Mouse (Mus musculus) limb, embryonic 11.5 days (tissue): ENCODE data around the gene Nacc1. TPM values are rescaled to one million over a fixed set of nuclear protein-coding genes. Genes with fewer than 3 reads are reported as not detected.
A peak's percentile ranks its signal among the peaks of the same experiment; 100 is the strongest.

Experiments used
- ATAC-seq: fragments of 200-750 bp; cut with Nextera tagmentation; 2 replicates; pipeline ENCODE4 v1.8.0; 2017; ENCODE audit warnings: low read depth; ENCODE audit not compliant: insufficient number of reproducible peaks, low FRiP score, low TSS enrichment
- DNase-seq: peaks from one replicate; pipeline ENCODE4 v3.0.0-alpha.2; 2015; ENCODE audit warnings: low spot score
- H3K27ac ChIP-seq: fragments of 300-500 bp; sonication (generic); replicated peaks from 2 replicates; pipeline ENCODE4 v1.5.1; 2014; ENCODE audit warnings: low read depth, mild to moderate bottlenecking, low read length
- H3K27me3 ChIP-seq: fragments of 300-500 bp; sonication (generic); 2 replicates; pipeline ENCODE4 v1.6.1; 2014; ENCODE audit warnings: mild to moderate bottlenecking, low read length, mixed read lengths; ENCODE audit not compliant: control insufficient read depth, insufficient read depth
- H3K36me3 ChIP-seq: fragments of 300-500 bp; sonication (generic); 2 replicates; pipeline ENCODE4 v1.6.1; 2014; ENCODE audit warnings: mild to moderate bottlenecking, low read length, moderate library complexity, mixed read lengths; ENCODE audit not compliant: control insufficient read depth, insufficient read depth
- H3K4me1 ChIP-seq: fragments of 300-500 bp; sonication (generic); 2 replicates; pipeline ENCODE4 v1.6.1; 2014; ENCODE audit warnings: low read length, mixed read lengths; ENCODE audit not compliant: control insufficient read depth, insufficient read depth
- H3K4me2 ChIP-seq: fragments of 300-500 bp; sonication (generic); 2 replicates; pipeline ENCODE4 v1.6.1; 2014; ENCODE audit warnings: low read depth, mild to moderate bottlenecking, moderate library complexity; ENCODE audit not compliant: severe bottlenecking
- H3K4me3 ChIP-seq: fragments of 300-500 bp; sonication (generic); 2 replicates; pipeline ENCODE4 v1.5.1; 2014; ENCODE audit warnings: low read depth, low read length
- H3K9ac ChIP-seq: fragments of 300-500 bp; sonication (generic); 2 replicates; pipeline ENCODE4 v1.6.1; 2014; ENCODE audit warnings: mild to moderate bottlenecking, low read length
- H3K9me3 ChIP-seq: fragments of 300-500 bp; sonication (generic); 2 replicates; pipeline ENCODE4 v1.6.1; 2016; ENCODE audit warnings: low read length; ENCODE audit not compliant: control insufficient read depth
- WGBS: fragments of 180-500 bp; shearing (Covaris S2); extraction: QIAGEN DNeasy Blood & Tissue Kit; methylation state at CpG from one replicate; pipeline ENCODE4 v1.1.7; 2014; 5-methylcytosine and 5-hydroxymethylcytosine counted together
- polyA plus RNA-seq: library from polyadenylated mRNA; unstranded; fragments of >200 nt; fragmentation: Nextera tagmentation; extraction: Ambion mirVana; gene quantifications from 2 replicates; pipeline ENCODE4 v1.2.1, GENCODE M21; 2014

Gene Nacc1
- polyA plus RNA-seq, 1 experiment from 2014 or later: 26.7 TPM

- Histone ChIP-seq H3K27ac (peak within 1 kb of the TSS; percentile 14; the same call in 1 of the 2 replicates), H3K27me3 (peaks cover 47% of the 10 kb centered on the region), H3K36me3 (peaks cover 17% of the 10 kb centered on the region), H3K4me2 (peak within 1 kb of the TSS; percentile 28), H3K4me1 (peaks cover 24% of the 10 kb centered on the region), H3K4me3 (no peak within 1 kb of the TSS; the same call in 1 of the 2 replicates), H3K9me3 (no peaks in the 10 kb centered on the region), H3K9ac (peak within 1 kb of the TSS; percentile 22; the same call in 1 of the 2 replicates)
- peak; percentile 58 for DNase-seq
- no peak for ATAC-seq
- 10% methylated on average over 34 of the region's 34 CpGs for WGBS
Observed at GRCm38 (mm10) chr8:84700941-84701911, 13.6 kb upstream of the Nacc1 start, which contains the start of gene Lyl1. Lyl1 (plus strand) TSS chr8:84701457.

GRCm38 (mm10) chr8:84700526-84700925 lies 12.9 kb upstream of the Nacc1 start:
- Histone ChIP-seq H3K36me3 (peaks cover 17% of the 10 kb centered on the region), H3K9ac (no peak overlapping the region), H3K4me2 (no peak overlapping the region), H3K4me3 (no peak overlapping the region), H3K27ac (0 out of 2 replicates have a peak overlapping the region, but pooled peaks have one; percentile 14), H3K4me1 (peaks cover 22% of the 10 kb centered on the region), H3K9me3 (no peaks in the 10 kb centered on the region), H3K27me3 (peaks cover 45% of the 10 kb centered on the region)
- WGBS: 85% methylated on average over 5 of the region's 5 CpGs
- DNase-seq (no peak), ATAC-seq (no peak)

- Histone ChIP-seq H3K4me2 (no peak overlapping the region), H3K36me3 (peaks cover 20% of the 10 kb centered on the region), H3K27me3 (peaks cover 39% of the 10 kb centered on the region), H3K4me1 (peaks cover 16% of the 10 kb centered on the region), H3K4me3 (no peak overlapping the region), H3K9me3 (no peaks in the 10 kb centered on the region), H3K27ac (0 out of 2 replicates have a peak overlapping the region, but pooled peaks have one; percentile 14), H3K9ac (no peak overlapping the region)
- ATAC-seq (no peak), DNase-seq (peak; percentile 75)
- WGBS: 64% methylated on average over 7 of the region's 7 CpGs
Observed at GRCm38 (mm10) chr8:84699861-84700322, 12.2 kb upstream of the Nacc1 start.

- H3K4me1 ChIP-seq: peaks cover 12% of the 10 kb centered on the region
- DNase-seq (no peak), ATAC-seq (no peak)
- H3K27ac ChIP-seq: no peak overlapping the region
- no peak overlapping the region for H3K4me3 ChIP-seq
- peak overlapping the region; percentile 4; the same call in 1 of the 2 replicates for H3K4me2 ChIP-seq
- H3K36me3 ChIP-seq: peaks cover 22% of the 10 kb centered on the region
- H3K9ac ChIP-seq: no peak overlapping the region
- no peaks in the 10 kb centered on the region for H3K9me3 ChIP-seq
- H3K27me3 ChIP-seq: peaks cover 29% of the 10 kb centered on the region
- WGBS: 92% methylated on average over 9 of the region's 9 CpGs
Observed at GRCm38 (mm10) chr8:84698929-84699401, 11.3 kb upstream of the Nacc1 start.

- Histone ChIP-seq H3K27me3 (peaks cover 23% of the 10 kb centered on the region), H3K9me3 (no peaks in the 10 kb centered on the region), H3K27ac (no peak overlapping the region), H3K4me3 (no peak overlapping the region), H3K4me2 (no peak overlapping the region), H3K4me1 (peaks cover 7% of the 10 kb centered on the region), H3K9ac (no peak overlapping the region), H3K36me3 (peaks cover 22% of the 10 kb centered on the region)
- ATAC-seq (no peak), DNase-seq (no peak)
- 88% methylated on average over 5 of the region's 5 CpGs for WGBS
Observed at GRCm38 (mm10) chr8:84698288-84698687, 10.6 kb upstream of the Nacc1 start.

- H3K27ac ChIP-seq: no peak overlapping the region
- DNase-seq: peak; percentile 58
- peaks cover 22% of the 10 kb centered on the region for H3K36me3 ChIP-seq
- H3K9ac ChIP-seq: no peak overlapping the region
- H3K27me3 ChIP-seq: peaks cover 14% of the 10 kb centered on the region
- H3K4me2 ChIP-seq: no peak overlapping the region
- no peak overlapping the region for H3K4me3 ChIP-seq
- 85% methylated on average over 14 of the region's 14 CpGs for WGBS
- ATAC-seq: no peak
- peaks cover 7% of the 10 kb centered on the region for H3K4me1 ChIP-seq
- H3K9me3 ChIP-seq: no peaks in the 10 kb centered on the region
Observed at GRCm38 (mm10) chr8:84697166-84698130, 9.8 kb upstream of the Nacc1 start.

GRCm38 (mm10) chr8:84695140-84695539 lies 7.5 kb upstream of the Nacc1 start:
- no peak overlapping the region for H3K4me3 ChIP-seq
- no peaks in the 10 kb centered on the region for H3K9me3 ChIP-seq
- DNase-seq: no peak
- no peak overlapping the region for H3K4me2 ChIP-seq
- H3K27me3 ChIP-seq: no peaks in the 10 kb centered on the region
- H3K27ac ChIP-seq: no peak overlapping the region
- WGBS: 92% methylated on average over 6 of the region's 6 CpGs
- peaks cover 25% of the 10 kb centered on the region for H3K36me3 ChIP-seq
- H3K9ac ChIP-seq: no peak overlapping the region
- no peak for ATAC-seq
- H3K4me1 ChIP-seq: 0 out of 2 replicates have a peak, but pooled peaks cover 3% of the 10 kb centered on the region
